Mouse (Mus musculus): ENCODE results near the gene Fam110a. TPM values are rescaled to one million over a fixed set of nuclear protein-coding genes. Genes with fewer than 3 reads are reported as not detected.

Gene Fam110a
- polyA plus RNA-seq, 1 experiment from 2014 or later = 9.3 TPM

DNA sequence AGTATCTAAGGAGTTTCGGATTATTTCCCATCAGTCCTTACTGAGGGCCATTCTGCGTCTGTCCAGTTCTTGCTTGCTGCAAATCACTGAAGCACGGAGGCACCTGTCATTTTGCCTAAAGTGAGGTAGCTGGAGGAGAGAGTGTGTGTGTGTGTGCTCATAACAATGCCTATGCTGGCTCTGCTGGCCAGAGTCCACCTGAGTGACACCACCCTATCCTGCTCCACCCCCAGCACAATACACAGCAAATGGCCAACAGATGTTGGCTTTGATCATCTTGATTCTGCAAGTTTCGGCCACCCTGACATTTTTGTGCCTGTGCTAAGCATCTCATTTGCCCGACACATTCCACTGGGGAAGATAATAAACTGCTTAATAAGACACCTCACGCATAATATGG is 1.5 kb downstream of the Fam110a start:
- H3K9ac ChIP-seq = no peak overlapping the region
- H3K27ac ChIP-seq (replicated peaks) = no peak overlapping the region
- ATAC-seq (ENCODE audit: extremely low read depth, insufficient number of reproducible peaks, low FRiP score, low TSS enrichment) = no peak
- no peak overlapping the region for H3K4me3 ChIP-seq
- WGBS = 77% methylated on average over 6 of the region's 6 CpGs
- H3K4me1 ChIP-seq = peaks cover 37% of the 10 kb centered on the region
- H3K9me3 ChIP-seq = no peaks in the 10 kb centered on the region
- peaks cover 29% of the 10 kb centered on the region for H3K27me3 ChIP-seq (replicated peaks)
- peak overlapping the region; percentile 94 for H3K4me2 ChIP-seq
- peaks cover 2% of the 10 kb centered on the region; the same call in 1 of the 2 replicates for H3K36me3 ChIP-seq

DNA sequence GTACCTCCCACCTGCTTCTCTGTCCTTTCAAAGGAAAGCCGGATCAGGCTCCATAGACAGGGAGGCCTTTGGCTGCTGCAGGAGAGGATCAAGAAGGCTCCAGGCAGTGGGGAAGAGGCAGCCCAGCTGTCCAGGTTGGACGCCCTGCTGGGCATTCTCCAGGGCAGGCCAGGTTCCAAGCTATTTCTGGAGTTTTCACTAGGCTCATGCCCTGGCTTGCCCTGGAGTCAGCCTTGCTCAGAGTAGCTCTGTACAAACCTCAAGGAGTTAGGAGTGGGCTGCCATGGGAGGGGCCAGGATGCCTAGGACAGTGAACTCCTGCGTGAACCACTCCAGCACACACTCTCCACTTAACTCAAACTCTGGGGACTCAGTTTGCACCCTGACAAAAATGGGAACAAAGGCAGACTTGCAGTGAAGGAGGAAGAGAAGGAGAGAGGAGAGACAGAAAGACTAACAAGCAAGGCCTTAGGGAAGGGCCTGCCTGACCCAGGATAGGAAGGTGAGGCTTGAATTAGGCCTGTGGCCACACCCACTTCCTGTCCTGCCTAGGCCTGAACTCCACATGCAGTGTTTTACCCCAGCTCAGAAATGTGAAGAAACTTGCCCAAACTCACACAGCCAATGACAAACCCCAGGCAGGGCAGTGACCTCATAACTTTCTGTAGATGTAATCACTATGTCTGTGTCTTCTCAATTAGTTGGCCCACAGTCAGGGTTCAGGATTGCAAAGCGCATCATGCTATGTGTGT is 2.2 kb downstream of the Fam110a start:
- no peak overlapping the region for H3K4me3 ChIP-seq
- peak overlapping the region; percentile 94; the same call in 1 of the 2 replicates for H3K4me2 ChIP-seq
- no peak for ATAC-seq (ENCODE audit: extremely low read depth, insufficient number of reproducible peaks, low FRiP score, low TSS enrichment)
- WGBS = 78% methylated on average over 4 of the region's 4 CpGs
- H3K27me3 ChIP-seq (replicated peaks) = peaks cover 35% of the 10 kb centered on the region
- H3K4me1 ChIP-seq = peaks cover 43% of the 10 kb centered on the region
- peaks cover 2% of the 10 kb centered on the region; the same call in 1 of the 2 replicates for H3K36me3 ChIP-seq
- H3K9ac ChIP-seq = peak overlapping the region; percentile 65
- no peaks in the 10 kb centered on the region for H3K9me3 ChIP-seq
- H3K27ac ChIP-seq (replicated peaks) = no peak overlapping the region

DNA sequence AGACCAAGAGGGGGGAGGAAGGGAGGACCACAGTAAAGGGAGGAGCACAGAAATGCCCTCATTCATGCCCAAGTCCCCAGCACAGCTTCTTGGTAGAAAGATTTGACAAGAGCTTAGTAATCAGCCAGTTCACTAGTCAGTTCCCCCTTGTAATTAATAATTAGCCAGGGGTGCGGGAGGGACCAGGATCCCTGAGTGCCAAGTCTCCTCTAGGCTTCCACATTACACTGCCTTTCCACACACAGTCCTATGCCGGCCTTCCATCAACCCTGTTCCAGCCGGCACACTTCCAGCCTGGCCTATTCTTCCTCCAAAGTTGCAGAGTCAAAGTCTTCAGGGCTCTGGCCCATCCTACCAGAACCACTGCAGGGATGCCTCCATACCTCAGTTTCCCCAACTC is 4.0 kb downstream of the Fam110a start:
- Histone ChIP-seq H3K36me3 (peaks cover 2% of the 10 kb centered on the region; the same call in 1 of the 2 replicates), H3K27me3 (replicated peaks) (peaks cover 50% of the 10 kb centered on the region), H3K27ac (replicated peaks) (no peak overlapping the region), H3K4me3 (no peak overlapping the region), H3K9ac (no peak overlapping the region), H3K9me3 (no peaks in the 10 kb centered on the region), H3K4me2 (no peak overlapping the region), H3K4me1 (peaks cover 55% of the 10 kb centered on the region)
- ATAC-seq (ENCODE audit: extremely low read depth, insufficient number of reproducible peaks, low FRiP score, low TSS enrichment) = no peak
- 93% methylated on average over 3 of the region's 3 CpGs for WGBS

DNA sequence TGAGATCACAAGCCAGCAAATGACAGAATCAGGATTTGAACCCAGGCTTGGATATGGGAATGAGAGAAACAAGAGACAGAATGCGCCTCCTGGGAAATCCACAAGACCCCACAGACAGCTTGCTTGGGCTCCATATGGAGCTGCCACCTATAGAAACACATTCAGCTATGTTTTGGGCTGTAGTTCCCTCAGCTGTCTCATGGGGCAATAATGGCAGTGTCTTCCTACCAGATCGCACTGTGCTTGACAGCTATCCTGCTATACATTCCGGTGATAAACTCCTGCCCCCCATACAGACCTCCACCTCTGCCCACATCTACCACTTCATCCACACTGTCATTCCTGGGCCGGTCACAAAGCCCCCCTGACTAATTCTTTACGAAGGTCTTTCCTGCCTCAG is 4.7 kb downstream of the Fam110a start:
- Histone ChIP-seq H3K4me2 (no peak overlapping the region), H3K9ac (no peak overlapping the region), H3K4me1 (peaks cover 58% of the 10 kb centered on the region), H3K27me3 (replicated peaks) (peaks cover 50% of the 10 kb centered on the region), H3K36me3 (peaks cover 2% of the 10 kb centered on the region; the same call in 1 of the 2 replicates), H3K4me3 (no peak overlapping the region), H3K27ac (replicated peaks) (no peak overlapping the region), H3K9me3 (no peaks in the 10 kb centered on the region)
- WGBS = 83% methylated on average over 5 of the region's 5 CpGs
- ATAC-seq (ENCODE audit: extremely low read depth, insufficient number of reproducible peaks, low FRiP score, low TSS enrichment) = no peak

DNA sequence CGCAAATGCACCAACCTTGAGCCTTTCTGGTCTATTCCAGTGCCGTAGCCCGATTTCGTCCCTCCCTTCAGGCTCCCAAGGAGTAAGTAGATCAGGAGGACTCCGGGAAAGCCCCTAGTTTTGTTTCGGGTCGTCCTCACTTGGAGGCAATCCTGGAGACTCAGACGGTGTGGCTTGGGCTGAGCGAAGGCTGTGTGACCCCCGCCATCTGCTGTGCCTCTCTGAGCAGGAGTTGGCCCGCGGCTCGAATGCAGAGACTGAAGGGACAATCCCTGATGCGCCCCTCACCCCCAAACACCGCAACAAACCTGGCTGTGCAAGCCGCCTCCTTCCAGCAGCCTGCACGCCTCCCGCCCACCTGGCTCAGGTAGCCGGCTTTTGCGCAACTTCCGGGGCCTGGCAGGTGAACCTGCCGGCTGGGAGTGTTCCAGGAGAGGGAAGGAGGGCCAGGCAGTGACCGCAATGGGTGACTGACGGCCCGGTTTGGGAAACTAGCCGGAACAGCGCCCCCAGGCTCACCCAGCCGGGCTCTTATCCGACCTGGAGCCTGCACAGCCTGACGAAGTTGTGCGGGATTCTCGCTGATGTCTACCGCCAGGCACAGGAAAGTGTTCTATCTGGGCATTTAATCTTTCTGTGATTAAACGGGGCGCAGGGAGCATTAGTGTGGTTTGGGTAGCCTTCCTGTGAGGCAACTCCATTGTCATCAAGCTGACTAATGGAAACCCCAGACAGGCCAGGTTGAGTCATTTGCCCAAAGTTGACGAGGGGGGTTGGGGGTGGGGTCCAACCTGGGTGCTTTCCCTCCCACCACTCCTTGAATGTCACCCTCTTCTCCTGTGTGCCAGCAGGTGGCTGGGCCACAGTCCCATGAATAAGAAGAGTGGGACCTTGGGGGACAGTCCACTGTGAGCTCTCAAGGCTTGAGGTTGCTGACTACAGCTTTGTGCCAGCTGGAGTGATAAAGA is 6.1 kb downstream of the Fam110a start:
- Histone ChIP-seq H3K4me2 (peak overlapping the region; percentile 73), H3K4me1 (peaks cover 55% of the 10 kb centered on the region), H3K36me3 (peaks cover 16% of the 10 kb centered on the region), H3K4me3 (peak overlapping the region; percentile 43), H3K9ac (peak overlapping the region; percentile 44), H3K27me3 (replicated peaks) (peaks cover 64% of the 10 kb centered on the region), H3K9me3 (no peaks in the 10 kb centered on the region), H3K27ac (replicated peaks) (no peak overlapping the region)
- no peak for ATAC-seq (ENCODE audit: extremely low read depth, insufficient number of reproducible peaks, low FRiP score, low TSS enrichment)
- 9% methylated on average over 36 of the region's 36 CpGs for WGBS

DNA sequence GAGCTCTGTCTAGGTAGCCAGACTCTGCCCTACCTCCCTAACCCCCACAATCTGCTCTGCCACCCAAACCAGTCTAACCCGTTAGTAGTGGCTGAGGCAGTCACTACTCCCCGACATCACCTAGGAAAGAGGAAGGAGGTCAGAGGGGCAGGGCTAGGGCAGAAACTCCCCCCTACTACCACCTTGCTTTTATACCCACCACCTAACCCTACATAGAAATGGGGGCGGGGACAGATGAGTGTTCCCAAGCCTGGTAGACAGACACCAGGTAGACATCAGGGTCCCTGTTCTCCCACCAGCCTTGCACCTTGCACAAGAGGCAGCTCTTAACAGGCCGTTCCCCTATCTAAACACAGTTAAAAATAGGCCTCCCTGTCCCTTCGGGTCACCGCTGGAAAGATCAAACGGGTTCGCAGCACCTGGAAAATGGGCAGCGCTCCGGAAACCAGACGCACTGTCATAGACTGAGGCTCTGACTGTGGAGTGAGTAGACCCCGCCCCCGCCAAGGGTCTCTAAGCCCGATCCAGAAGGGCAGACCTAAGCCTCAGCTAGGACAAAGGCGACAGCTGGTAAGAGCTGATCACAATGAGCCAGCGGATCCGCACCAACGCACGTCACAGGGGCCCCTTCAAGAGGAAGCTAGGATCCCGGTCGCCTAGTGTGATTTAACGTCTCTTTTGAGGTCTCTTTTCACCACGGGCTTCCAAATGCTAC is 7.0 kb downstream of the Fam110a start:
- ATAC-seq (ENCODE audit: extremely low read depth, insufficient number of reproducible peaks, low FRiP score, low TSS enrichment) = no peak
- WGBS = 17% methylated on average over 23 of the region's 23 CpGs
- Histone ChIP-seq H3K4me1 (peaks cover 47% of the 10 kb centered on the region), H3K27ac (replicated peaks) (no peak overlapping the region), H3K36me3 (peaks cover 20% of the 10 kb centered on the region), H3K4me2 (peak overlapping the region; percentile 73), H3K9me3 (no peaks in the 10 kb centered on the region), H3K4me3 (peak overlapping the region; percentile 43), H3K27me3 (replicated peaks) (peaks cover 71% of the 10 kb centered on the region), H3K9ac (peak overlapping the region; percentile 44)

DNA sequence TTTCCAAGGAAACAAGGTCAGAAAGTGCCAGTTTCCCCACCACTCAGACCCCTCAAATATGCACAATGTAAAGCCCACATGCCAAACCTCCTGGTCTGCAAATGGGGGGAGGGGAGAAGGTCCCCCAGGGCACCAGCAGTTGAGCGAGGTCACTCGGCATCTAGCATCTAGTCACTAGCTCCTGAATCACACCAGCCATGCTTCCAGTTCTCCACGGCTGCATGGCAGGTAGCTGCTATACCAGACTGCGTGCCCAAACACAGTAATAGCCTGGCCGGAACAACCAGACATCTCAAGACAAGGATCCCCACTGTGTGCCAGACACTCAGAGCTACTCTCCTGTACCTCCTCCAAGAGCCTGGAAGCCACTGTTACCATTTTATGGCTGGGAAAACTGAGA is 8.3 kb downstream of the Fam110a start:
- no peaks in the 10 kb centered on the region for H3K9me3 ChIP-seq
- WGBS = 84% methylated on average over 5 of the region's 5 CpGs
- no peak overlapping the region for H3K27ac ChIP-seq (replicated peaks)
- no peak overlapping the region for H3K9ac ChIP-seq
- no peak overlapping the region for H3K4me2 ChIP-seq
- H3K36me3 ChIP-seq = peaks cover 19% of the 10 kb centered on the region
- no peak overlapping the region for H3K4me3 ChIP-seq
- ATAC-seq (ENCODE audit: extremely low read depth, insufficient number of reproducible peaks, low FRiP score, low TSS enrichment) = no peak
- H3K27me3 ChIP-seq (replicated peaks) = peaks cover 72% of the 10 kb centered on the region
- peaks cover 48% of the 10 kb centered on the region for H3K4me1 ChIP-seq

DNA sequence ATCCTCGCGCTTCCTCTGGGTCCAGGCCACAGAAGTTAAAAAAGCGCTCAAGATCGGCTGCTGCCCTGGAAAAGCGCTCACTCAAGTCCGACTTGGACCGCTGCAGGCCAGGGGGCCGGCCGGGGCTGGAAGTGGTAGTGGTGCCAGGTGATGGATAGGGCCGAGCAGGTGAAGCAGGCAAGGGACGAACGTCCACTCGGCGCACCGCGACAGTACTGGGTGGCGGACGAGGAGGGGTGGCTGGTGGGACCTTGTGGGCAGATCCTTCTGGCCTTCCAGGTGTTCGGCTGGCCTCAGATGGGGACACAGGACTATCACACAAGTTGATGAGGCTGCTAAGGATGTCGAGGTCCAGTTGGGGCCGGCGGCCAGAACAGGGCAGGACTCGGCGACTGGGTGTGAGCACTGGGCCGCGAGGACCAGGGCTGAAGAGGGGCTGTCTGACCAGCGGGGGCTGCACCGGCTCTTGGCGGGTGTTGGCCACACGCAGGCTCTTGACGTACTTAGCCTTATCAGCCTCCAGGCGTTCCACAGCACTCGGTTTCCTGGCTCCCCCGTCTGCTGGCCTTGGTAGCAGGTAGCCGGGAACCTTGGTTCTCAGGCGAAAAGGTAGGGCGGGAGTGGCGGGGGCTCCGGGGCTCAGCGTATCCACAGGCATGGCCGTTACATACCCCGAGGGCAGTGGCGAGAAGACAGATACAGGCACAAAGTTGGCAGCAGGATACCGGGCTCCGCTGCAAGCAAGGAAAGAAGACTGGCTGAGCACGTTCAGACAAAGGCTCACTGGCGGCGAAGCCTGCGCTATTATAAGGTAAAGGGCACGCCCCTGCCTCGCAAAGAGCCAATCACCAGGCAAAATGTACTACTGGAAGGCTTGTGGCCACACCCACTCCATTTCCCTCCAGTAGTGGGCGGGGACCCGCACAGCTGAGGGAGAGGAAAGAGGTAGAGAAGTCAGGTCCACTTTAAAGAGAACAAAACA is 9.5 kb downstream of the Fam110a start:
- Histone ChIP-seq H3K36me3 (peaks cover 18% of the 10 kb centered on the region), H3K4me1 (peaks cover 48% of the 10 kb centered on the region), H3K4me2 (peak overlapping the region; percentile 72), H3K27ac (replicated peaks) (peak overlapping the region; percentile 56), H3K4me3 (peak overlapping the region; percentile 42), H3K9me3 (no peaks in the 10 kb centered on the region), H3K9ac (peak overlapping the region; percentile 62), H3K27me3 (replicated peaks) (peaks cover 62% of the 10 kb centered on the region)
- WGBS = 36% methylated on average over 53 of the region's 53 CpGs
- ATAC-seq (ENCODE audit: extremely low read depth, insufficient number of reproducible peaks, low FRiP score, low TSS enrichment) = peak; percentile 71

DNA sequence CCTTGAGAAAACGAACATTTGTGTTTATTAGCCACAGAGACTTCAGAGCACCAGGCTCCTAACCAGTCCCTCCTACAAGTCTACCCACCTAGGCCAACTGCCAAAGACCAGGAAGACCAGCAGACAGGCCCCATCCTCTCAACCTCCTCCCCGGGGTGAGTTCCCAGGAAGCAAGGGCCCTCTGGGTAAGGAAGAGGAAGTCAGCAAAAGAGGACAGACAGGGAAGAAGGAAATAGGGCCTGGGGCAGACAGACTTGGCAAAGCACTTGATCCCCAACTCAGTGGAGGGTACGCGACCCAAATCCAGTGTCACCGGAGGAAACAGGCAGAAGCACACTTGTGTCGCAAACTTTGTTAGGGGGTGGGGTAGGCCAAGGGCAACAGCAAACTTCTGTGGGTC is 10.6 kb downstream of the Fam110a start:
- Histone ChIP-seq H3K36me3 (peaks cover 18% of the 10 kb centered on the region), H3K4me1 (peaks cover 54% of the 10 kb centered on the region), H3K9me3 (no peaks in the 10 kb centered on the region), H3K4me3 (no peak overlapping the region), H3K27me3 (replicated peaks) (peaks cover 52% of the 10 kb centered on the region), H3K4me2 (no peak overlapping the region), H3K27ac (replicated peaks) (no peak overlapping the region), H3K9ac (no peak overlapping the region)
- WGBS = 87% methylated on average over 6 of the region's 6 CpGs
- no peak for ATAC-seq (ENCODE audit: extremely low read depth, insufficient number of reproducible peaks, low FRiP score, low TSS enrichment)

DNA sequence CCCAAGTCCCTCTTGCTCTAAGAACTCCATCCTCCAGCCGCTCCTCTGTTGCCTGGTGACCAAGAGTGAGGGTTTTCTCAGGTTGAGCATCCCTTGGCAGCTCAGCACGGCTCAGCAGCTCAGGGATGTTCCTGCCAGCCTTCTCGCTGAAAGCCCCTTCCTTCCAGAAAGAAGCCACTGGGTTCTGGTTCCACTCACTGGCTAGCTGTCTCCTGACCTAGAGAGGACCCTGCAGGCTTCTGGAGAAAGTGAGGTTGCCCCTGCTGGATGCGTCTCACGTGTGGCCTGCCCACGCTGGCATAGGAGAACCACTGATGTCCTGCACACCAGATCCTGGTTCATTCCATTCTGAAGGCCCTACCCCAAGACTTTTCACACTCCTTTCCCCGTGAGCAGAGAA is 11.0 kb downstream of the Fam110a start:
- H3K36me3 ChIP-seq = peaks cover 18% of the 10 kb centered on the region
- 86% methylated on average over 7 of the region's 7 CpGs for WGBS
- H3K4me2 ChIP-seq = no peak overlapping the region
- H3K27me3 ChIP-seq (replicated peaks) = peaks cover 48% of the 10 kb centered on the region
- no peak overlapping the region for H3K27ac ChIP-seq (replicated peaks)
- no peaks in the 10 kb centered on the region for H3K9me3 ChIP-seq
- no peak overlapping the region for H3K4me3 ChIP-seq
- no peak for ATAC-seq (ENCODE audit: extremely low read depth, insufficient number of reproducible peaks, low FRiP score, low TSS enrichment)
- H3K9ac ChIP-seq = no peak overlapping the region
- peaks cover 54% of the 10 kb centered on the region for H3K4me1 ChIP-seq

All from heart, embryonic 13.5 days (tissue).